Mouse (Mus musculus): ENCODE measurements at regions not wholly inside any gene's neighbourhood (a gene's known extent, or its start where the extent isn't known, plus 50 kb on each side); places are given as distances from the start of the nearest gene placed in this dataset.

DNA sequence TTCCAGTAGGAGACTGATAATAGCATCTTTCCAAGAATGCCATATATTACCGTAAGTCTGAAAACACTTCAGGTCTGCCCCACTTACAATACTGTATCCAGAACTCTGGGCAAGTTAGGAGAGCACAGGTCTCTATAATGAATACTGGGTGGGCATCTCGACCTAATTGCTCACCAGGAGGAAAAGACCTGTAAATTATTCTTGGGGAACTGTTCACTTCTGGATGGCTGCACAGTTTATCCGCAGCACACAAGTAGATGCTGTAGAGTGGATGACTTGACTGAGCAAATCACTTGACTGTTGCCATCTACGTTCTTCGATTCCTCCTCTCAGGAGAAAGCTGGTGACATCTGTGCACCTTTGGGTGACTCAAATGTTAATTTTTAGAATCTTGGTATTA, 159.8 kb downstream of the Rpl36a-ps1 start:
- no peak for DNase-seq (ENCODE audit: low read depth, low spot score)

DNA sequence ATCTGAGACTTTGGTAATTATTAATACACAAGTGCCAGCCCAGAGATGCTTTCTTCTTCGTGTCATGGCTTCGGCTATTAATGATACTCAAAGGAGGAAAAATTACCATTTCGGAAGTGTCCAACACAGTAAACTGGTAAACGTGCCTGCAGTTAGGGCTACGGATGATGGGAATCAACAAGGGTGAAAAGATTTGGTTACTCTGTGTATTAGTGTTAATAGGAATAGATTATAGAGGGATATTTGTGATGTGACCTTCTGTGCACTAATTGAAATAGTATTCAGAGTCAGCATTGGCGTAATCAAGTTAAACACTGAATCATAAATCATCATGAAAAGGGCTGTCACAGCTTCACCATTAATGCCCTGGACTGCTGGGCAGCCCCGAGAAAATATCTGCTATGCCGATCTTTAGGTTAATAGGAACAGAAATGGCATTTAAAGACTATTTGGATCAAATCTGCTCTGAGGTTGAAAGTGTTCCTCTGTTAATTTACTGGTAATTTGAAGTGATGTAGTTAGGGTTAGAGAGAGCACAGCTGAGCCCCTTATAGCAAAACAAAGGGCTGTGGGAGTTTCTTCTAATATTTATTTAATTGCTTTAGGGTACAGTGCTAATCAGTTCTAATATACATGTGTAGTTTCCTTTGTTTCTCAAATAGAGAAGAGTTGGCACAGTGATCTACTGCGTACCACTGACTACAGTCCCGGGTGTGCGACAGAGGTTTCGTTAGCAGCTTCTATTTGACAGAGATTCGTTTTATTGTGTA, 160.7 kb downstream of the Rpl36a-ps1 start:
- DNase-seq (ENCODE audit: low read depth, low spot score) = no peak

DNA sequence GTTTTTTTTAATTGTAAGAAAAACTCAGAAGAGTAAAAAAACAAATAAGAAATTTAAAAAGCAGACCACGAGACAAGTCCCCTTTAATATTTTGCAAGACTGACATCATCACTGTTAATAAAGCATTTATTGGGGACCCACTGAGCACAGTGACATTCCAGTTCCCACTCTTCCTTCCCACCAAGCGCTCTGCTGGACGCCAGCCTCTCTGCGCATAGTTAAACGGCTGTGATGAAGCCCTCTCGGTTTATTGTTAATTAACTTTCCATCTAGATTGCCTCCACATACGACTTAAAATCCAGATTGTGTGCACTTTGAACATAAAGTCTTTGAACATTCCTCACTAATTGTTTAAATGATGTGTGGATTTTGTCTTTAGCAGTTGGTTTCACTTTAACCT, 161.7 kb downstream of the Rpl36a-ps1 start:
- DNase-seq (ENCODE audit: low read depth, low spot score) = no peak

GRCm38 (mm10) chr14:98829958-98830633, 164.0 kb downstream of the Rpl36a-ps1 start:
- no peak for DNase-seq (ENCODE audit: low read depth, low spot score)

DNA sequence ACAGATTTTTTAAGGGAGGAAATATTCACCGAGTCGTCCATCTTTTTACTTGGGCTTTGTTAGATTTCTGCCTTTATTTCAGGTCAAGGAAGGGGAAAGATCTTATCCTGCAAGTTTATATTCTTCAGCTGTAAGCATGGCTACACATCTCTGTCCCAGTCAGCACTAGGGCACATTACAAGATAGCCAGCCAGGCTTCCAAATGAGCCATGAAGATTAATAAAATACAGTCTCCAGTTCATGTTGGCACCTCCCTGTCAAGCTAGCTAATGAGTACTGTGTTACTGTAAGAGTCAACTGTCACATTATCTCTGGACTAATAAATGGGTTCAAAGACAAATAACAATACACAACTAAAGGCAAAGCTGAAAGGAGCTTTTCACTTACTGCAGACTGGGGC, 166.6 kb downstream of the Rpl36a-ps1 start:
- DNase-seq (ENCODE audit: low read depth, low spot score) = no peak

DNA sequence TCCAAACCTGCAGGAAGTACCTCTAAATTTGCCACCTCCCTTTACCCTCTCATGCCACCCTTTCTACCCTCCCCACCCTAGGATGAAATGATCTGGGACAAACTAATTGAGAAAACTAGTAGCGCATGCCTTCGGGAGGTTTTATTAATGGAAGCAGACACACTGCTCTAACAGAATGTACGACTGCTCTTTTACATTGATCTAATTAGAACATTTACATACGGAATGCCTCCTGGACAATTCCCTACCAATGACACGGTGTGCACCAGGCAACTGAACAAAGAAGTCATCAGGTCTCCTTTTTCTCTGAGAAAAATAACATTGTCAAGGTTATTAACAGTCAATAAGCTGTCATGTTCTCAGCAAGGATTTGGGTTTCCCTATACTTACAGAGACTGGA, 180.5 kb downstream of the Rpl36a-ps1 start:
- no peak for DNase-seq (ENCODE audit: low read depth, low spot score)

GRCm38 (mm10) chr14:98810259-98811042, 183.7 kb downstream of the Rpl36a-ps1 start:
- DNase-seq (ENCODE audit: low read depth, low spot score) = no peak

DNA sequence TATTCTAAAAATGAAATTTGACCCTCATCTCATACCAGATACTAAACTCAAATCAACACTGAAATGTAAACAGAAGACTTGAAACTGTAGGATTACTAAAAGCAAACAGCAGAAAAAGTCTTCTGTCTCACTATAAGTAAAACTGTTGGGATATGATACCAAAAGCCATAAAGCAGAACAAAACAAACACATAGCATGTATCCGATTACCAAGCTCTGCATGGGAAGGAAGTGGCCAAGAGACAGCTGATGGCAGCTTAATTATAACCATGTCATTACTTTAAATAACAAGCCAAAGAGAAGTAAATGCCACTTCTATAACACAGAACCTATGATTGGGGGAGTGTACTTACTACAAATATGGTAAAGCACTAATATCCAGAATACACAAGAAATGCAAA, 186.0 kb downstream of the Rpl36a-ps1 start:
- DNase-seq (ENCODE audit: low read depth, low spot score) = no peak

- no peak for DNase-seq (ENCODE audit: low read depth, low spot score)
These were observed 189.1 kb downstream of the Rpl36a-ps1 start for GRCm38 (mm10) chr14:98805066-98805465.

GRCm38 (mm10) chr14:98801293-98801692, 192.8 kb downstream of the Rpl36a-ps1 start:
- DNase-seq (ENCODE audit: low read depth, low spot score) = no peak

- DNase-seq (ENCODE audit: low read depth, low spot score) = no peak
These were observed 202.1 kb downstream of the Rpl36a-ps1 start for GRCm38 (mm10) chr14:98791970-98792369.

- no peak for DNase-seq (ENCODE audit: low read depth, low spot score)
These were observed 202.7 kb downstream of the Rpl36a-ps1 start for GRCm38 (mm10) chr14:98791232-98791906.

DNA sequence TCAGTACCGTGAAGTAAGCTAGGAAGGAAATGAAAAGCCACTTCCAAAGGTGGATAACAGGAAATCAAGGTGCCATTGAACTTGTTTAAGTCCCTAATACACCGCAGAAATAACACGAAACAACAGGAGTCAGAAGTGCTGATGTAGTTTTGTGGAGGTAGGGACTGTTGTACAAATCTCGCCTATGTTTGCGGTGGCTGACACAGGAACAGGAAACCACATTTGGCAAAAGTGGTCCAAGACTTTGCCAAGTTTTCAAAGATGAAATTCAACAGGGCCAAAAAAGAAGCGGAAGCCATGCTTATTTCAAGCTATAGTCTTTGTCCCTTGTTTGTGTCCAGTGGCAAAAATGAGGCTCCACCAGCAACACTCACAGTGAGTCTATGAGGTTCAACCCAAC, 204.3 kb downstream of the Rpl36a-ps1 start:
- DNase-seq (ENCODE audit: low read depth, low spot score) = no peak

GRCm38 (mm10) chr14:98781711-98782110, 212.4 kb downstream of the Rpl36a-ps1 start:
- no peak for DNase-seq (ENCODE audit: low read depth, low spot score)

- DNase-seq (ENCODE audit: low read depth, low spot score) = no peak
These were observed 222.0 kb downstream of the Rpl36a-ps1 start for GRCm38 (mm10) chr14:98772080-98772479.

DNA sequence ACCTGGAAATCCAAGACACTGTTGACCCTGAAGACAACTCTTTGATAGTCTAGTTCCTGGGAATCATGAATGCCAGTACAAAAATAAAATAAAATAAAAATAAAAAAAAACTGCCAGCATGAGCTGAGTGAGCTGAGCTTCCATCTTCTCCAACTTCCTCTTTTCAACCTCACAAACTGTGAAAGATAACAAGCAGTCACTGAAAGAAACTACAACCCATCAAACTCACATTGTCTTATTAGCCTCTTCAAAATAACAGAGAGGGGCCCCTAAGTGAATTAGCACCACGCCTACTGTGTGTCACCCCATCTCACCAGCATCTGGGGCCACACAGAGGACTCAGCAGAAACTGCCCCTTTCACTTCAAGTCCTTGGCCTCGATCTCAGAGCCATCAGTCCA, 225.3 kb downstream of the Rpl36a-ps1 start:
- DNase-seq (ENCODE audit: low read depth, low spot score) = no peak

- no peak for DNase-seq (ENCODE audit: low read depth, low spot score)
These were observed 226.6 kb downstream of the Rpl36a-ps1 start for GRCm38 (mm10) chr14:98767481-98767880.

DNA sequence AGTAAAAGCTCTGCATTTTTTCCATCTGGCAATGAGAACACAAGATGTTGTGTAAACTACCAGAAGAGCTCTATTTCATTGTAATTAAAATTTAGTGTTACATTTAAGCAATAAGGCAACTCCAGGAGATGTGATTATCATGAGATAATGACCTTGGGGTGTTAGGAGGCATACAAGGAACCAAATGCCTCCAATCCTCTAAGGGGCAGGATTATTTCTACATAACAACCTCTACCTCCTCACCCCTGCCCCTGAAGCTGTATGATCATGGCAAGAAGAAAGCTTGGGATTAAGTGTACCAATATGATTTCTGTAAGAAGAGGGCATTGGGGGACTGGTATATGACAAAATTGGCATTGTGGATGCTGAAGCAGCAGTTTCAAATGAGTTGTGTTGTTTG, 228.8 kb downstream of the Rpl36a-ps1 start:
- DNase-seq (ENCODE audit: low read depth, low spot score) = no peak

GRCm38 (mm10) chr14:98750766-98751165, 243.4 kb downstream of the Rpl36a-ps1 start:
- peak; percentile 52 for DNase-seq (ENCODE audit: low read depth, low spot score)

DNA sequence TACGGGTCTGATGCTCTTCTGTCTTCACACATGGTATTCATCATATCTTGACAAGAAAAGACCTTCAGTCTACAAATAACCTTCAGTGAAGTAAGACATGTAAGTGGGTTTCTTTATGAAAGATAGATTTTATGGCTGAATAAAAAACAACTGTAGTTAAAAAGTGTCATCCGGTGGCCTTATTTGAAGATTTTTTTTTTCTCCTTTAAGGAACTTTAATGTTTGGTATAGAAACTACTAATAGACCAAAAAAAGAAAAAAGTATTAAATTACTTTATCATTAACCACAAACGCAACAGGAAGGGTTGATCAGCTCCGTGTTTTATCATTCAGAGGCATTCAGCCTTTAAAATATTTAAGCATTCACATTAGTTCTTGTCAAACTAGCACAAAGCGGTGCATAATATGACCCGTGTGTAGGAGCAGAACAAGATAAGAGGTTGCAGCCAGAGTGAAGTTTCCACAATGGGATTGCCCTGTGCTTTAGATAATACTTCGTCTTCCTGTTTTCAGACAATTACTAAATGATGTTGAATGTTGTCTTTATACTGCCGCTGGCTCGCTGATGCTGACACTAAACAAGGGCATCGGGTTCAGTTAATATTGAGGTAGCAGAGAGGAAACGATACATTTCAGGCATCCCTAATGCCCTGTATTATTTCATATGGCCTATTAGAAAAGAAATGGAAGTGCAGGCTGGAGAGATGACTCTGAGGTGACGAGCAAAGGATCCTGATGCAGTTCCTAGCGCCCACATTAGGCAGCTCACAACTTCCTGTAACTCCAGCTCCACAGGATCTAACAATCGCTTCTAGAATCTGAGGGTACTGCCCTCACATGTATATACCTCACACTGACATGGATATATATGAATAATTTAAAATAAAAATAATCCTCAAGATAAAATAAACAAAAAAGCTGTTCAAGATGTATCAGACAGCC, 244.8 kb downstream of the Rpl36a-ps1 start:
- no peak for DNase-seq (ENCODE audit: low read depth, low spot score)
